Comparison of ENCODE assay signal across 8 mouse cellular contexts in the genomic region with DNA sequence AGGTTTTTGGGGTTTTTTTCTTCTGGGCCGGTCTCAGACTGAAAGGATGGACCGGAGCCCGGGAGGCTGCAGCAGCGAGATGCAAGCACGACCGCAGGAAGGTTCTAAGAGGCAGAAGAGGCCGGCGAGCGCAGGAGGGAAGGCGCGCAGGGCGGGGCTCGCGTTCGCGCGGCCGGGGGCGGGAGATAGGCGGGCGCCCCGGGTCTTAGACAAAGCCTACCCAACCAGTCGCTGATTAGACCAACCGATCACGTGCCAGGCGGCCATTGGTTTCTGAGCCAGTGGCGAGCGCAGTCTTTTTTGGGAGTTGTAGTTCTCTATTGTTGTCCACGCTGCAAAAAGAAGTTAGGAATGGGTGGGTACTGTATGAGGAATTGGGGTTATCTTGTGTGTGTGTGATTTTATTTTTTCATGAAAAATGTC. TPM values are rescaled to one million over a fixed set of nuclear protein-coding genes. Genes with fewer than 3 reads are reported as not detected.
DNase-seq lines count a peak whose midpoint lies in the region; ATAC-seq and TF ChIP-seq lines count a peak whose summit lies in the region.

Gene Tubb5, minus strand, starts transcription at position 185 of the 423 bp plus-strand sequence.

- 1% methylated on average over 29 of the region's 29 CpGs for WGBS in hindbrain, embryonic 16.5 days

- peak; percentile 83 for ATAC-seq in hindbrain, embryonic 16.5 days
- ATAC-seq in megakaryocyte, adult 5-6 weeks (ENCODE audit: poor library complexity, severe bottlenecking), result peak; percentile 61

- intact Hi-C loops in left cerebral cortex, adult 2 months (cut with DNase I), result loop anchor here (5.0 kb wide), 1 partner anchor 79 kb away; the partner anchor contains the start of genes Mrps18b and Ppp1r10

- peak within 1 kb of the TSS; percentile 74 for H3K4me2 ChIP-seq in hindbrain, embryonic 16.5 days (ENCODE audit: low read length)

- no peak for TF ChIP-seq CTCF in left cerebral cortex, adult 2 months (IDR thresholded peaks at IDR 0.05)

- peaks cover 24% of the 10 kb centered on the region for H3K36me3 ChIP-seq in hindbrain, embryonic 16.5 days (ENCODE audit: control insufficient read depth, insufficient read depth, low read length)

- H3K27ac ChIP-seq in hindbrain, embryonic 16.5 days (ENCODE audit: low read depth, low read length), result peak within 1 kb of the TSS; percentile 95
- peak within 1 kb of the TSS; percentile 89 for H3K27ac ChIP-seq in left cerebral cortex, adult 2 months

- H3K9me3 ChIP-seq in hindbrain, embryonic 16.5 days (ENCODE audit: control insufficient read depth, low read length), result no peaks in the 10 kb centered on the region

- no peaks in the 10 kb centered on the region for H3K27me3 ChIP-seq in hindbrain, embryonic 16.5 days (replicated peaks; ENCODE audit: control insufficient read depth, insufficient read depth, low read length)

- peak within 1 kb of the TSS; percentile 77 for H3K4me3 ChIP-seq in hindbrain, embryonic 16.5 days (ENCODE audit: low read length)
- peak within 1 kb of the TSS; percentile 64 for H3K4me3 ChIP-seq in left cerebral cortex, adult 2 months

- H3K9ac ChIP-seq in hindbrain, embryonic 16.5 days (ENCODE audit: low read depth, low read length), result peak within 1 kb of the TSS; percentile 96

- peak; percentile 91 for DNase-seq in T-cell, adult 2 months (ENCODE audit: low spot score)
- peak; percentile 94 to 97 for DNase-seq in cerebellum, postnatal 36 days
- peak; percentile 96 for DNase-seq in gastrocnemius, adult 18-20 months (ENCODE audit: low spot score)
- peak; percentile 97 to 98 for DNase-seq in left cerebral cortex, adult 2 months (ENCODE audit: extremely low spot score in 1 of 2, low spot score in 2 of 2)
- DNase-seq in right cerebral cortex, adult 2 months (ENCODE audit: low spot score in 2 of 2), result peak; percentile 96 to 98
- peak; percentile 97 for DNase-seq in urinary bladder, postnatal 14 days (ENCODE audit: low spot score)

- peaks cover 45% of the 10 kb centered on the region for H3K4me1 ChIP-seq in hindbrain, embryonic 16.5 days (ENCODE audit: control insufficient read depth, insufficient read depth, low read depth, low read length)

RNA-seq across cellular contexts. Expression of gene Tubb5, which starts in this region (rescaled TPM):
- 10 to 100 TPM; 25.7 to 34.7 TPM for total RNA-seq in gastrocnemius, adult 18-20 months (2021)
- polyA plus RNA-seq in hindbrain, embryonic 16.5 days (2015; fragmentation: Nextera tagmentation; extraction: Ambion mirVana), result 1,705 and 1,762 TPM in 2 replicates
- total RNA-seq in left cerebral cortex, adult 2 months (2021), result 100 to 1,000 TPM; 417 to 433 TPM
- total RNA-seq in megakaryocyte, adult 5-6 weeks (2015), result 649 TPM in 2 replicates
- 751 and 811 TPM in 2 replicates for total RNA-seq in megakaryocyte, adult 5-6 weeks (2017)

Comparison
In these comparisons a context has a peak if more than half of its experiments do, and no peak if none do; other contexts are left out.
1. Peak in every context shown above with its lines: DNase-seq, ATAC-seq, H3K4me3 ChIP-seq and H3K27ac ChIP-seq.
2. RNA of gene Tubb5 (total RNA-seq): 649 to 811 TPM in megakaryocyte, adult 5-6 weeks and 417 to 433 TPM in left cerebral cortex, adult 2 months; 25.7 to 34.7 TPM in gastrocnemius, adult 18-20 months; every median in the first group is over 10 times any median in the second.